Mouse (Mus musculus) kidney, postnatal 25 days (tissue): ENCODE results near the gene Atcay.
"Not testable (repeated sequence)": the region's sequence is repeated elsewhere in the genome, so short reads cannot be mapped to it uniquely, and the experiment has no call there.

ENCODE experiments used
- DNase-seq, 2 experiments: peaks; one replicate each; pipeline ENCODE4 v3.0.0; 2021; ENCODE audit warnings: mixed read lengths in 2 of 2

Atcay gene

GRCm38 (mm10) chr10:81177958-81178712 lies 52.5 kb downstream of the Atcay start:
- no peak for DNase-seq

GRCm38 (mm10) chr10:81177491-81177925 lies 53.1 kb downstream of the Atcay start:
- peak; percentile 65 to 76 for DNase-seq

- DNase-seq = peak; percentile 100
These were observed 54.0 kb downstream of the Atcay start, which contains the start of gene Eef2 for GRCm38 (mm10) chr10:81176466-81177271. Gene Eef2, plus strand, starts transcription at chr10:81176631.

GRCm38 (mm10) chr10:81175936-81176465 lies 54.6 kb downstream of the Atcay start:
- peak in 1 of 2 experiments; percentile 64 for DNase-seq

GRCm38 (mm10) chr10:81175345-81175701 lies 55.3 kb downstream of the Atcay start:
- DNase-seq = not testable (repeated sequence)

GRCm38 (mm10) chr10:81174617-81175344 lies 55.9 kb downstream of the Atcay start:
- DNase-seq = peak; percentile 89 to 91

- peak; percentile 81 to 87 for DNase-seq
These were observed 57.5 kb downstream of the Atcay start for GRCm38 (mm10) chr10:81173132-81173531.

- peak; percentile 51 to 71 for DNase-seq
These were observed 61.2 kb downstream of the Atcay start for GRCm38 (mm10) chr10:81169411-81169900.

- peak; percentile 93 to 95 for DNase-seq
These were observed 62.0 kb downstream of the Atcay start for GRCm38 (mm10) chr10:81168521-81169244.

GRCm38 (mm10) chr10:81168087-81168431 lies 62.6 kb downstream of the Atcay start:
- DNase-seq = no peak

GRCm38 (mm10) chr10:81167200-81168086 lies 63.2 kb downstream of the Atcay start, which contains the start of gene Pias4:
Gene Pias4, minus strand, starts transcription at chr10:81167923.
- peak; percentile 100 for DNase-seq

GRCm38 (mm10) chr10:81165118-81165517 lies 65.5 kb downstream of the Atcay start:
- no peak for DNase-seq

GRCm38 (mm10) chr10:81162318-81162652 lies 68.3 kb downstream of the Atcay start:
- DNase-seq = no peak

- peak; percentile 72 to 85 for DNase-seq
These were observed 68.9 kb downstream of the Atcay start for GRCm38 (mm10) chr10:81161602-81162317.

GRCm38 (mm10) chr10:81154736-81155135 lies 75.9 kb downstream of the Atcay start:
- DNase-seq = no peak
